Mouse (Mus musculus): ENCODE measurements around the gene Rtkn. TPM values are rescaled to one million over a fixed set of nuclear protein-coding genes. Genes with fewer than 3 reads are reported as not detected.

Gene Rtkn
- total and polyA plus RNA-seq, 2 experiments from 2014 or later = 12.5 to 30.9 TPM

DNA sequence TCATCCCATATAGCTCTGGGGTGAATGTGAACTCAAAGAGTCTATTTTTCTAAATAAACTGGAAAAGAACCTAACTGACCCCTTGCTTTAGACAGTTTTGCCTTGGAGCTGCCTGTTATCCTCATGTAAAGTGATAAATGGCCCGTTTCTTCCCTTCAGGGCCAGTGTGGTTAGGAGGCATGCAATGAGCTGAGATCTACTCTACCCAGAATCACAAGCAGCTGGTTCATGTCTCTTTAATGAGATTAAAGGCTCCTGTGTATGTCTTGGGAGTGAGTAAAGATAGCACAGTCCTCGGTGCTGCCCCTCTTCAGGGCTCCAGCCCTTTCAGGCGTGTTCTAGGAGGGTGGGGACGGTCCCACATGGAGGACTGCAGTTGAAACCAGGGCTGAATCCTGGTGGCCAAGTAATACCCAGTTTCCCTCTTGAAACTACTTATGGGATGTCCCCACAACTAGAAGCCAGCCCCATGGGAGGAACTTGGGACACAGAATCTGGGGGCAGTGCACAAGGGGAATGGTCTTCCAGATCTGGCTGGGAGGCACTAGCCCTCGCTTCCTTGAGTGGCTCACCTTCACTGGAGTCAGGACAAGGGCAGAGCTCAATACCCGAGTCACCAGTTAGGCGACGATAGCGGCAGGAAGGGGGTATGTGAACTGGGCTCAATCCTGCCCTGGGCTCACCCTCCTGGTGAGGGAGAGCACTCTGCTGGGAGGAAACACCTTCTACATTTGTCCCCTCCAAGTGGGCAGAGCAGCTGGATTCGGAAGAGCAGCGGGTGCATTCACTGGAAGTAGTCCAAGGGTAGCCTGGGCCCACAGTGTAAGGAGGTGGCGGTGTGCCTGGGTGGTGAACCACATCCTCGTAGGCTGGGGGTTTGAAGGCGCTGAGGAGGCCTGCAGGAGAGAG is 16.2 kb upstream of the Rtkn start:
- peaks cover 9% of the 10 kb centered on the region; the same call in 1 of the 2 replicates for H3K4me1 ChIP-seq (ENCODE audit: insufficient read depth, low read length)
- H3K9me3 ChIP-seq (ENCODE audit: low read length) = no peaks in the 10 kb centered on the region
- no peak for TF ChIP-seq CTCF (IDR thresholded peaks at IDR 0.05)
- H3K4me3 ChIP-seq (ENCODE audit: low read depth, low read length) = no peak overlapping the region
- peaks cover 19% of the 10 kb centered on the region for H3K36me3 ChIP-seq (ENCODE audit: insufficient read depth, low read length)
- no peak overlapping the region for H3K9ac ChIP-seq (replicated peaks; ENCODE audit: low read length, poor library complexity, severe bottlenecking)
- 83% methylated on average over 14 of the region's 14 CpGs for WGBS
- DNase-seq (ENCODE audit: low spot score) (no peak), ATAC-seq (ENCODE audit: low FRiP score) (no peak)
- no peak overlapping the region for H3K27ac ChIP-seq (ENCODE audit: low read depth, low read length)
- peak overlapping the region; percentile 95; the same call in 1 of the 2 replicates for H3K4me2 ChIP-seq (ENCODE audit: low read depth, low read length, poor library complexity, severe bottlenecking)
- no peaks in the 10 kb centered on the region for H3K27me3 ChIP-seq (ENCODE audit: insufficient read depth, low read length)

- Histone ChIP-seq H3K4me2 (ENCODE audit: low read depth, low read length, poor library complexity, severe bottlenecking) (peak overlapping the region; percentile 95), H3K27me3 (ENCODE audit: insufficient read depth, low read length) (no peaks in the 10 kb centered on the region), H3K4me1 (ENCODE audit: insufficient read depth, low read length) (peaks cover 9% of the 10 kb centered on the region; the same call in 1 of the 2 replicates), H3K27ac (ENCODE audit: low read depth, low read length) (no peak overlapping the region), H3K9me3 (ENCODE audit: low read length) (no peaks in the 10 kb centered on the region), H3K4me3 (ENCODE audit: low read depth, low read length) (no peak overlapping the region), H3K9ac (replicated peaks; ENCODE audit: low read length, poor library complexity, severe bottlenecking) (no peak overlapping the region), H3K36me3 (ENCODE audit: insufficient read depth, low read length) (peaks cover 19% of the 10 kb centered on the region)
- ATAC-seq (ENCODE audit: low FRiP score) (no peak), DNase-seq (ENCODE audit: low spot score) (no peak)
- WGBS = 48% methylated on average over 7 of the region's 7 CpGs
- TF ChIP-seq CTCF (IDR thresholded peaks at IDR 0.05) = no peak
These were observed 15.6 kb upstream of the Rtkn start for GRCm38 (mm10) chr6:83119734-83120051.

DNA sequence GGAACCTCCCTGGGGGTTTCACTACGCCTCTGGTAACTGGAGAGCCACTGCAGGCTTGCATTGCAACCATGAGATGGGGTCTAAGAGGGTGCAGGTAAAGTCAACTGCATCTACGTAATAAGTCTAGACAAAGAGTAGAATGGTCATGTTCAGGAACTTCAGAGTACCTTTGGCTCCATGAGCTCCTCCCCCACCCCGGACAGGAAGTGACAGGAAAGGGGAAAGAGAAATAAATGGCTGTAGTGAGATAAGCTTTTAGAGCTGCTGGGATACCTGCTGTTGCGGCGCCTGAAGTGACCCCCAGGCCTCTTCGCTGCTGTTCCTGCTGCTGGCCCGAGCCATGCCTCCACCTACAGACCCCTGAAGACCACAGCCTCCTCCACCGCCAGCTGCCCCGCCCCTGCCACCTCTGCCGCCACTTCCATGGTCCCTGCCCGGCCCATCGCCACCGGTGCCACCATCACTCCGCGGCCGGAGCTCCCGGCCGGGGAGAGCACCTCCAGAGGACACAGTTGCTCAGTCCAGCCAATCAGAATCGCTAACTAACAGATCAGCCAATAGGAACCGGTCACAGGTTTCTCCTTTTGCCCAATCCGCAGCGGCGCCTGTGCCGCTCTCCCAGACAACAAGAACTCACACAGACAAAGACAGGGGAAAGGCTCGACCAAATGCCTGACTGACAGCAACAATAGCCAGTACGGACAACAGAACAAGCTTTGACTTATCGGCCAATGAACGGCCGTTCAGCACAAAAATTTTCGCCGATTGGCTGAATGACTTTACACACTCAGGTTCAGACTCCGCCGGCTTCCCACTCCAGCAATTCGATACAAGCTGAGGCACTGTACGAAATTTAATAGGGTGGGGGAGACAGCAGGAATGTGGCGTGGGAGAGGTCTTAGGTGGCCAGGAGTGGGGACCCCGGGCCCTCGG is 14.1 kb upstream of the Rtkn start, which contains the start of gene Wbp1:
TSS of gene Wbp1 (minus strand) at position 630 of the 933 bp plus-strand sequence.
- Histone ChIP-seq H3K36me3 (ENCODE audit: insufficient read depth, low read length) (peaks cover 19% of the 10 kb centered on the region), H3K4me1 (ENCODE audit: insufficient read depth, low read length) (peaks cover 9% of the 10 kb centered on the region; the same call in 1 of the 2 replicates), H3K4me3 (ENCODE audit: low read depth, low read length) (peak within 1 kb of the TSS; percentile 68), H3K9me3 (ENCODE audit: low read length) (no peaks in the 10 kb centered on the region), H3K27me3 (ENCODE audit: insufficient read depth, low read length) (no peaks in the 10 kb centered on the region), H3K9ac (replicated peaks; ENCODE audit: low read length, poor library complexity, severe bottlenecking) (peak within 1 kb of the TSS; percentile 83), H3K27ac (ENCODE audit: low read depth, low read length) (peak within 1 kb of the TSS; percentile 94), H3K4me2 (ENCODE audit: low read depth, low read length, poor library complexity, severe bottlenecking) (peak within 1 kb of the TSS; percentile 95)
- WGBS = under 1% methylated on average over 37 of the region's 38 CpGs
- ATAC-seq (ENCODE audit: low FRiP score) = peak; percentile 94
- peak; percentile 19; the same call in 1 of the 2 replicates for TF ChIP-seq CTCF (IDR thresholded peaks at IDR 0.05)
- peak; percentile 99 for DNase-seq (ENCODE audit: low spot score)

GRCm38 (mm10) chr6:83121863-83122710 is 13.2 kb upstream of the Rtkn start:
- Histone ChIP-seq H3K36me3 (ENCODE audit: insufficient read depth, low read length) (peaks cover 17% of the 10 kb centered on the region), H3K27ac (ENCODE audit: low read depth, low read length) (peak overlapping the region; percentile 94), H3K4me1 (ENCODE audit: insufficient read depth, low read length) (peaks cover 9% of the 10 kb centered on the region; the same call in 1 of the 2 replicates), H3K9ac (replicated peaks; ENCODE audit: low read length, poor library complexity, severe bottlenecking) (peak overlapping the region; percentile 80), H3K4me2 (ENCODE audit: low read depth, low read length, poor library complexity, severe bottlenecking) (peak overlapping the region; percentile 95), H3K27me3 (ENCODE audit: insufficient read depth, low read length) (no peaks in the 10 kb centered on the region), H3K9me3 (ENCODE audit: low read length) (no peaks in the 10 kb centered on the region), H3K4me3 (ENCODE audit: low read depth, low read length) (peak overlapping the region; percentile 68)
- DNase-seq (ENCODE audit: low spot score) (no peak), ATAC-seq (ENCODE audit: low FRiP score) (peak; percentile 4; the same call in 1 of the 2 replicates)
- TF ChIP-seq CTCF (IDR thresholded peaks at IDR 0.05) = no peak
- 2% methylated on average over 45 of the region's 52 CpGs for WGBS

GRCm38 (mm10) chr6:83122961-83123360 is 12.3 kb upstream of the Rtkn start:
- no peak for DNase-seq (ENCODE audit: low spot score)
- no peaks in the 10 kb centered on the region for H3K27me3 ChIP-seq (ENCODE audit: insufficient read depth, low read length)
- H3K27ac ChIP-seq (ENCODE audit: low read depth, low read length) = no peak overlapping the region
- WGBS = 75% methylated on average over 5 of the region's 5 CpGs
- no peaks in the 10 kb centered on the region for H3K9me3 ChIP-seq (ENCODE audit: low read length)
- H3K4me3 ChIP-seq (ENCODE audit: low read depth, low read length) = no peak overlapping the region
- peaks cover 9% of the 10 kb centered on the region; the same call in 1 of the 2 replicates for H3K4me1 ChIP-seq (ENCODE audit: insufficient read depth, low read length)
- H3K4me2 ChIP-seq (ENCODE audit: low read depth, low read length, poor library complexity, severe bottlenecking) = no peak overlapping the region
- ATAC-seq (ENCODE audit: low FRiP score) = no peak
- peaks cover 8% of the 10 kb centered on the region for H3K36me3 ChIP-seq (ENCODE audit: insufficient read depth, low read length)
- H3K9ac ChIP-seq (replicated peaks; ENCODE audit: low read length, poor library complexity, severe bottlenecking) = no peak overlapping the region
- no peak for TF ChIP-seq CTCF (IDR thresholded peaks at IDR 0.05)
